Mouse (Mus musculus) mature B cell (primary cell): ENCODE results near the gene Twf1.

Source experiments
- in situ Hi-C: fragments of 300-500 bp; cut with MboI; formaldehyde crosslinking; loops from 2 replicates; pipeline ENCODE4 v1.14.3; 2019

Twf1 gene

DNA sequence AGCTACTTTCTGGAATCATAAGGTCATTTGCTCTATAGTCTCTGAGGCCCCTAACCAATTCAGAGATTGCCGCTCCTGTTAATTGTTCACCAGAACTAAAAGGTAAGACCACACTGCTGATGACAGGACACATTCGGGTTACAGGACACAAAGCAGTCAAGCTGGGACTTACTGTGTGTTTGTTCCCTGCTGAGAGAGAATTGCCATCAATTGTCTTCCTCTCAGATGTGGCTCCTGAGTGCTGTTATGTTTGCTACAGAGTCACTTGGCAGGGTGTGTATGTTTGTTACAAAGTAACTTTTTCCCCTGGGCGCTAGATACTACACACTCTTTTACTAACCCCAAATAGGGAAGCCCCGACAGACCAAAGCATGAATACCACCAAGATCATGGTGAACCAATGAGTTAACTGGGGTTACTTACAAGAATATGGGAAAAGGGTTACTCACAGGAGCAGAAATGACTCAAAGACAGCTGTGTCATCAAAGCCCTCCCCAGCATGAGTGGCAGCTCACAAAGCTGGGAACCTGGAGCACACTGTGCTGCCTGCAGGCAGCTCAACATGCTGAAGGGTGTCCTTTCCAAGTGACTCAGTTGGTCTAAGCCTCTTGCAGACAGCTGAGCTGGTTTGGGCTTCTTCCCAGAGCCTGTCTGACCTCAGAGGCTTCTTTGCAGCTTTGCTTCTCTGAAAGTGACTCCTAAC is 15.0 kb downstream of the Twf1 start:
- in situ Hi-C loops = no loop called here

DNA sequence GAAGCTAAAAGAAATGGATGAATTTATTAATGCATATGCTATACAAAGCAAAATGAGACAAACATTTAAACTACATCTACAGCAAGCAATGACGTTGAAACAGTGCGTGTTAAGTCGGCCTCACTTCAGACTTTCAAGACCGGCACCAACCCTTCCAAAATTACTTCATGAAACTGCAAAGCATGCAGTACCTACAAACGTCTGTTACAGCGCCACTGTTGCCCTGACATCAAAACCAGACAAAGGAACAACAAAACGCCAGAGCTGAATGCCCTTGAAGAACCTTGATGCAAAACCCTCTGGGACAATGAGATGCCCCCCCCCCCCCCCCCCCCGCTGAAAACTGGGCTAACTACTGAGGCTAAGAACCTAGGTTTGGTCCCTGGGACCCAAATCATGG is 16.9 kb downstream of the Twf1 start:
- in situ Hi-C loops = no loop called here

DNA sequence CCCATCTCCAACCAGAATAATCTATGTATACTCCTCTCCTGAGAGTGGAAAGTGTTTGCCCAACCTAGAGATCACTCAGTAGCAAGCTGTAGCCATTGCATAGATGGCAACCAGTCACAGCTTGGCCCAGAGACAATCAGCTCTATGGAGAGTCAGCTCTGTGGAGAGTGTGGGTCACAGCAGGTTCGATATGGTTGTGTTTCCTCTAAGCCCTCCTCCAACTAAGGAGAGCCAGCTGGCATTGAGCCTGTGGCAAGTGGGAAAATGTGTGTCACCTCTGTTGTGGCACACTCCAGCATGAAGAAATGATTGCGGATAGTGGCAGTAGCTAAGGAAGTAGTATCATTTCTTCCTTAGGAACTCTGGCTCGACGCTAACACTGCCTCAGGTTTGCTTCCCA is 18.2 kb downstream of the Twf1 start:
- in situ Hi-C loops = no loop called here

DNA sequence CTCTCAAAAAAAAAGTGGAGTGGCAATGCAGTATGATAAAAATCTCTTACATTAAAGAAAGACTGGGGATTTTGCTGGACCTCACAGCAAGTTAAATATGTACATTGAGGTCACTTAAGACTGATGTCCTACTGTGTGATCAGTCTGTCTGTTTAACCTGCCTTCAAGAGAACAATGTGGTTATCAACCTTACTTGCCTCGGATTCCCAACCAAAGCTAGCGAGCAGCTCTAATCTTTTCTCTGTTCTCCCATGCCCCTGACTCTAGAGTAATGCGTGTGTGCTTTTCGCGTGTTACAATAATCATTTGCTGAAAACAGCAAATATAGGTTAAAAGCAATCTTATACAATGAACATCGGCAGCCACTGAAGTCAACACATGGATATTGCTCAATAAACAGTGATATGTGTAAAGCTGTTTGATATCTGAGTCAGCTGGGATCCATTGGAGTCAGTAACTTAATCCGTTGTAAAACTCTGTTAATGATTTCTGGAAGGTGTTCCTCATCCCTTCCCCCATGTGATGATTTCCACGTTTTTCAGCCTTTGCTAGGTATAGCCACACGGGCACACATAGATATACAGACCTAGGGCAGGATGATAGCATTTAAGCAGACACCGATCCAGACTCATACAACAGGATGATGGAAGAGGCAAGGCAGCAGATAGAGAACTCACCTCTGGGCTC is 21.1 kb downstream of the Twf1 start:
- in situ Hi-C loops = no loop called here

DNA sequence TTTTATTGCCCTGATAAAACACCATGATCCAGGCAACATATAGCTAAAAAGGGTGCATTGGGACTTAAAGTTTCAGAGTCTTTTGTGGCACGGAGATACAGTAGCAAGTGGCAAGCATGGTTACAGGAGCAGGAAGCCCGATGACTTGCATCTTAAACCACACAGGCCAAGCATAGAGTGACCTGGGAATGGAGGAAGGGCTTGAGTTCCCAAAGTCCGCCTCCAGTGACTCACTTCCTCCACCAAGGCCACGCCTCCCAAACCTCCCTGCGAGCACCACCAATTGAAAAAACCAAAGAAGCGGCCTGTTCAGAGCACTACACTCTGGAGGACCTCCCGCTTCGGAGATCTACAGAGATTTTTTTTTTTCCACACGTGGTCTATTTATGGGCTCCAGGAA is 23.8 kb downstream of the Twf1 start:
- in situ Hi-C loops = no loop called here

DNA sequence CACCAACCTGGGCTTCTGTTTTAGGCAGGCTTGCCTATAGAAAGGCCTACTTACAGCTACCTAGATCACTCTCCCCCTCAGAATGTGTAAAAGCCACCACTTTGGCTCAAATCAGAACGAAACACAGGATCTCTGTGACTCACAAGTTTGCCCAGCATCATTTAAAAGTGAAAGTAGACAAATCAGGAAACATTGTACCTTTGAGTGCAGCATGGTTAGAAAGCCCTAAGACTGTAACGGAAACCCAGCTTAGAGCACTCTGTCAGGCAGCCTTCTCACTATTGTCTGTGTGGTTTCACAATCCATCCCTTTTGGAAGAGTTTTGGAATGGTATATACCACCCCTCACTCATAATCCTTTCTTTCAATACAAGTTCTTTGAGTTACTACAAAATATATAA is 24.8 kb downstream of the Twf1 start:
- in situ Hi-C loops = no loop called here

DNA sequence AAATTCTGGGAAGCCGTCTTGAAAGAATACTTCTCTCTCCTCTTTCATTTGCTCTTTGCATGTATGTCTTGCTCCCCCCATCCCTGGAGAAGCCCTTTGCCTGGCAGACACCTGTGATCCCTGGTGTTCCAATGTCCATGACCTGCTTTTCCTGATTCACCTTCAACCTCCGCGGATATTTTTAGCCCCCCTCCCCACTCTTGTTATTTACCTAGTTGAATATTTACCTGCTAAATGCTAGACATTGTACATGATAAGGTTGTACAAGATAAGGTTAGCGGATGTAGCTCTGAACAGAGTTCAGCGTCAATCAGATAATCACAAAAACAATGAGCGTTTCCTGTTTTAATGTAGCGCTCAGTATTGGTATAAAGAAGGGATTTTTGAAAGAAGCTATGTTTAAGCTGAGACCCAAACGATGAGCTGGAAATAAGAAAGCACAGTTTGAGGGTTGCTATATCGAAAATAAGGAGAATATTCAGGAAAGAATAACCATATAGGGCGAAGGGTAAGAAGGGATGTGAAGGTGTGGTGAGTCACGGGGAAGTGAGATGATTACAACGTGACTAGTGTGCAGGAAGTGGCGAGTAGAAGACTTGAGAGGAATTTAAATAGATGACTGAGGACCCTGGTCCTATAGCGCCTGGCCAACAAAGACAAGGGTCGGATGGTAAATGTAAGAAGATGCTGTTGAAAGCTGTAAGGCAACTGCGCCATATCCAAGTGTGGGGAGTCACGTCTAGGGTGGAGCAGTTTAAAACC is 30.6 kb downstream of the Twf1 start:
- in situ Hi-C loops = no loop called here

DNA sequence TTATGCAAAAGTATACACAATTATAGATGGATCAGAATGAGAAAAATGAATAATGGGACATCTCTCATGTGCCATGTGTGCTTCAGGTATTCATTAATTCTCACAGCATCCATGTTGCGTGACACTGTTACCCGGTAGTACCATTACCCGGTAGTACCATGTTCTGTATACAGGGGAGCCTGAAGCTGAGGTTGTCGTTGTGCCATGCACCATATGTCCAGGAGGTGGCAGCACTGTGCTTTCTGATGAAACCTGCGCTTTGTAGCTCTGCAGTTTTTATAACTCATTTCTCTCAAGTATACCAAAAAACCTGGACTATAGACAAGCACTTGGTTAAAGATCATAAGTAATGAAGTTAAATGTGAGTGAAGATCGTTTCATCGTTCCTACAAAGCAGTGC is 32.2 kb downstream of the Twf1 start:
- in situ Hi-C loops = no loop called here

DNA sequence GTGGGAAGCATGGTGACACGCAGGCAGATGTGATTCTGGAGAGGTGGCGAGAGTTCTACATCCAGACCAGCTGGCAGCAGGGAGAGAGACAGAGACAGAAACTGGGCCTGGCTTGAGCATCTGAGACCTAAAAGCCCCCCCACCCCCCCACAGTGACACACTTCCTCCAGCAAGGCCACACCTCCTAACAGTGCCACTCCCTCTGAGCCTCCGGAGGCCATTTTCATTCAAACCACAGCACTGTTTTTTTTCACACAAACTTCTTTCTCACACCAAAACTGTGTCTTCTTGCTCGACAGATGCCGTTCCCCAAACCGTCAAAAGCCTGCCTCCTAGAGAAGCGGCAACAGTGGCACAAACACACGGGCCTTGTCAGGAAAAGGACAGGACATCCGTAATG is 36.2 kb downstream of the Twf1 start:
- in situ Hi-C loops = no loop called here

DNA sequence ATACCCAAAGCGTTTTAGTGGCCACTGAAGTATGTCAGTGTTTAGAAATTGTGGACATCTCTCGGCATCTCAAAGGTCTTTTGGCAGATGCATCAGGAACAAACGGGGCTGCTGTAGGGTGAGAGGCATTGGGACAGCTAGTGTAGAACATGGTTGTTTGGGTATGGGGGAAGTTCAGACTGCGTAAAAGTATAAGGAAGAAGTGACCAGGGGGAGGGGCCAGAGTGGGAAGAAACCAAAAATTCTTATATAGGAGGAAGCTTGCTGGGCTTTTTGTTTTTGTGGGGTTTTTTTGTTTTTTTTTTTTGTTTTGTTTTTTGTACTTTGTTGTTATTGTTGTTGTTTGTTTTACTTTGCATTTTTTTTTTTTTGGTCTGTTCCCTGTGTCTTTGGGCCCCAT is 44.8 kb downstream of the Twf1 start:
- in situ Hi-C loops = loop anchor here (5.0 kb wide), 1 partner anchor 42 kb away; the partner anchor contains the start of gene Twf1

DNA sequence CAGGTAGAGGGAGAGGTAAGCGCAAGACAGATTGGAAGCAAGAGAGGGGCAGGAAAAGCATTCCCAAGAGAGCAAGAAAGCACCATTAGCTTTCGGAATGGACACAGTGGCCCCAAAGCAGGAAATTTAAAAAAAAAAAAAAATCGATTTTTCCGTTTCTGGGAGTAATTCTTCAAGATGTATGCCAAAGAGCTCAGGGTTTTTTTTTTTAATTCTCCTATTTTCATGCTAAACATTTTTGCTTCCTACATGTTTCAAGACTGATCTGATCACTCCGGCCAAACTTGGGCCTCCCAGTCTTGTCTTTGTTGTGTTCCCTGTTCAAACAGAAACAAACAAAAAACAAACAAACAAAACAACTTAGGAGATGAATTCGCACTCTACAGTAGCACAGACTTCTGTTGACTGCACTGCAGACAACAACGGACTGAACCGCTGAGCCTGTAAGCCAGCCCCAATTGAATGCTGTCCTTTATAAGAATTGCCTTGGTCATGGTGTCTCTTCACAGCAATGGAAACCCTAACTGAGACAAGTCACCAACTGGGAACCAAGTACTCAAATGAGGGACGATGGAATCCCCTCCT is 45.5 kb downstream of the Twf1 start:
- in situ Hi-C loops = no loop called here

DNA sequence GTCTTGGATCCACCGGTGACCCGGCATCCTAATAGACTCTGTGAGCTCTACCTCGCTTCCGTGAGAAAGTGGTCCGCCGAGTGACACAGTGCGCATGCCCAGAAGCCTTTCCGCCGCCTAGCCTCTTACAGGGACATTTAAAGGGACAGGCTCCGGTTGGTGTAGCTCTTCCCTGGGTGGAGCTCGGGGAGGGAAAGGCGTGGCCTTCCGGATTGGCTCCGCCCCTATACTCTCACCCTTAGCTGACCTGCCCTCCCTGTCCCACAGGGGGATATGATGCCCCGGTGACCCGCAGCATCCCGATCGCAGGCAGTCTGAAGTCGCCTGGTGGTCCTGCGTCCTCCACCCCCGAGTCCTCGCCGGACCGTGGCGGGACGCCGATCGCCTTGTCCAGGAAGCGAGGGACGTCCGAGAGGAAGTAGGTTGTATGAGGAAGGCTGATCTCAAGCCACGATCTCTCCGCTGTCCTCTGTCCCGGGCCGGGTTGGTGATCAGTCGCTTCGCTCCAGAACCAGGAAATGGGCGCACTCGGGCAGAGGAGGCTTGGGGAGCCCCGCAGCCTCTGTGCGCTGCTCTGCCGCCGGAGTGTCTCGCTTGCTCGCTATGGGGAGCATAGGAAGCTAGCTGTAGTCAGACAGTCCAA is 46.2 kb downstream of the Twf1 start, which contains the start of the genes Pus7l and Irak4:
Pus7l (minus strand) TSS at position 139 of the 643 bp plus-strand sequence.
Irak4 (plus strand) TSS at position 235 of the 643 bp plus-strand sequence.
- in situ Hi-C loops = no loop called here

DNA sequence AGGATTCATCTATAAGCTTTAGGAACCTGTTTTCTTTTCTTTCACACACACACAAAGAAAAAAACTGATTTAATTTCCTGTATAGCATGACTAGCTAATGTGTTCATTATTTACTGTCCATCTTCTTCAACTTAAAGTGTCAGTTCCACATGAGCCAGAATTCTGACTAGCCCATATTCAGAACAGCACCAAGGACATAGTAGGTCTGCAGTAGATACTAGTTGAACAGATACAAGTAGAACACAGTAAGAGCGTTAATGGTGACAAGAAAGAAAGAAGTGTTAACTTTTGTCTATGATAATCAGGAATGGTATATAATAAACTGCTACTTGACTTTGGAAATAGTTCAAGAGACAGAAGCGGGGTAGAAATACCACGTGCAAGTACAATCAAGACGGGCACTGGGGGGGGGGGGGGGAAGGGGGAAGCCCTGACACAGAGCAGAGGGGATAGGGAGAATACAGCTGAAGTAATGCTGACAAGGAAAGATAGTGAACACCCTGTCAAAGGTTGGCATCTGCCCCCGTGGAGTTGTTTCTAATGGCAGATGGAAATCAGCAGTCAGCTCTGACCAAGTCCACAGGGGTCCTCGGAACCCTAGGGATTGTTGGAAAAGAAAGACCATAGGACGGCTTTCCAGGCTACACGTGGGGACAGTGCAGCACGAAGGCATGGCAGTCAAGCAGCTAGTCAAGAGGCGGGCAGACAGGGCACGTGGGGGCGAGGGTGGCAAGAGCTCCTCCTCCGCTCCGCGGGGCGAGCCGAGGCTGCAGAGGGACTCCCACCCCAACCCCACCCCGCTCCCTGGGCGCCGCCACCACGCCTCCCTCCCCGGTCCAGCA is 46.9 kb downstream of the Twf1 start:
- in situ Hi-C loops = no loop called here

DNA sequence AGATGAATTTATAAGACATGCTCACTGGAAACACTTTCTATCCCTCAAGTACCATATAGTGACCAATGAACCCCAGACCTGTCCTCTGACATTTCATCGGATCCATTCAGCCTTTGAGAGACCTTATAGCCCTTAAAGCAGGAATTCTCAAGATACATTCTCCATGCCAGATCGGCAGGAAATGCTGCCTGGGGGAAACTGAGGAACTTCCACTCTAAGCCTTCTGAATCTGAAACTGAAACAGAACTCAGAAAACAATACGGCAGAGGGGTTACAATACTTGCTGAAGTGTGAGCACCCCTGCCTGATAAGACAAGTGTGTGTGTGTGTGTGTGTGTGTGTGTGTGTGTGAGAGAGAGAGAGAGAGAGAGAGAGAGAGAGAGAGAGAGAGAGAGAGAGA is 50.4 kb downstream of the Twf1 start:
- in situ Hi-C loops = no loop called here

DNA sequence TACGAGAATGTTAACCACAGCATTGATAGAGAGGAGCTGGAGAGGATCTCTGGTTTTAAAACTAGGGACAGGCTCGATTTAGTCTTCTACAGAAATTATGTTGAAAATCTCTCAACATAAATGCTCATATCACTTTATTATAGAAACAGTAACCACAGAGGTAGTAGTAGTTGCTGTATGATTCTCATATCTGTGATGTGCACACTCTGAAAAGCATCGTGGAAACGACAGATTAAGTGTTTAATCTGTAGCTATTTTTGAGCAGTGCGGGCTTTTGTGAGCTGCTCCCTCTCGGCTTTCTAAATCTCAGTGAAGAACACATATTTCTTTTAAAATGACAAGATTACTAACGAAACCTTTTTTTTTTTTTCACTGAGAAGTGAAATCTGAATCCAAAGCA is 54.2 kb downstream of the Twf1 start:
- in situ Hi-C loops = no loop called here

DNA sequence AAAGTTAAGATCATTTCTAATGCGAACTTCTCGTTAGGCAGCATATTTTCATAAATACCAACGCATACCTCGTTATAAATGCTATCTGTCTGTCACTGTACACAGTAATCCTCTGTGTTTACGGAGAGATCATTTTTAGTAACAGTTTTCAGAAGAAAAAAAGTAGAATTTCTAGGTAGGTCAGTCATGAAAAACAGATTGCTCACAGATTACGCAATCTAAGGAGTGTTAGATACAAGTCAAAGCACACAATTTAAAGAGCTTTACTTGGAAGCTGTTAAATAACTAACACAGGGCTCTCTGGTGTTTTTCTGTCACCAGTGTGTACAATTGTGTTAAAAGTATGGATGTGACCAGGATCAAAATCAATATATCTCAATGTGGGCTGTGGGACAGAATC is 56.7 kb downstream of the Twf1 start:
- in situ Hi-C loops = no loop called here

DNA sequence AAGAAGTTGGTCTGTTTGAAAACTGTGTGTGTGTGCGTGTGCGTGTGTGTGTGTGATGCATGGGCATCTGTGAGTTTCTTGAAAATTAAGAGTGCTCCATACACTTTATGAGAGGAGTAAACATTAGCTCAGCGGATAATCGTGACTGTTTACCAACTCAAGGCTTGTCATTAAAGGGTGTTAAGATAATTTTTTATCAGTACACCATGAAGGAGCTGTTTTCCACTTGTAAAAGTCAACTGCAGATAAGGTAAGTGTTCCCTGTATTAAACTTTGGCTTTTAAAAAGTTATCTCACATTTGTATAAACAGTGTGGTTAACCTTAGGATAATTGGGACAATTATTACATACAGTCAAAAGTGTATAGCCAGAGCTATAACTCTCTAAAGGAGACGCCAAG is 57.4 kb downstream of the Twf1 start:
- in situ Hi-C loops = no loop called here

DNA sequence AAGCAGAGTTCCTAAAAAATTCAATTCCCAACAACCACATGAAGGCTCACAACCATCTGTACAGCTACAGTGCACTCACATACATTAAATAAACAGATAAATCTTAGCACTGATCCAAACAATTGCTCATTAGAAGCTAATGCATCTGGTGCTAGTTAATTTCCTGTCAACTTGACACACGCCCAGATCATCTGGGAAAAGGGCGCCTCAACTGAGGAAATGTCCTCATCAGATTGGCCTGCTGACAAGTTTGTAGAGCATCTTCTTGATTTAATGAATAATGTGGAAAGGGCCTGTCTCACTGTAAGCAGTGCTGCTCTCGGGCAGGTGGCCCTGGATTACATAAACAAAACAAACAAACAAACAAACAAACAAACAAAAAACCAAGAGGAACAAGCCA is 59.2 kb downstream of the Twf1 start:
- in situ Hi-C loops = no loop called here
